Mouse (Mus musculus): Measurements from ENCODE around the gene Lgals3. TPM values are rescaled to one million over a fixed set of nuclear protein-coding genes. Genes with fewer than 3 reads are reported as not detected.

Gene Lgals3
- polyA plus RNA-seq, 1 experiment from 2014 or later: 13.7 TPM

DNA sequence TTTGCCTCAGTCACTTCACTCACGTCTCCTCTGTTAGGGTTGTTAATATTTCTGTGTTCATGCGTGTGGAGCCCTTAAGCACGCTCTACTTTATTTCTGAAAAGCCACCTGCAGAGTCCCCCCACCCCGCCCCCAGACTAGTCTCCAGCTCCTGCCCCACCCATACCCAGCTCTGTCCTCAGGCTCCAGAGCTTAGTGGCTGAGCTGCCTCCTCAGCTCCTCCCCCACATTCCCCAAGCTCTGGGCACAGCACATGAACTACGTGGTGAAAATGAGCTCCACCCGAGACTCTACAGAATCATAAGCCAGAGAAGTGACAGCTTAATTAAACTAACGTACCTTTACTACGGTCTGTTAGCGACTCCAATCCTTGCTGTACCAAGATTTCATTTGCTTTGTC, 38.4 kb downstream of the Lgals3 start:
- no peaks in the 10 kb centered on the region for H3K4me1 ChIP-seq
- H3K4me3 ChIP-seq: no peak overlapping the region
- no peak overlapping the region for H3K4me2 ChIP-seq
- H3K27me3 ChIP-seq (replicated peaks): no peaks in the 10 kb centered on the region
- H3K36me3 ChIP-seq: peaks cover 100% of the 10 kb centered on the region
- WGBS (ENCODE audit: insufficient replicate concordance): 82% methylated on average over 9 of the region's 9 CpGs
- H3K27ac ChIP-seq: no peak overlapping the region
- no peaks in the 10 kb centered on the region for H3K9me3 ChIP-seq (replicated peaks)
- ATAC-seq: no peak
- no peak overlapping the region for H3K9ac ChIP-seq

DNA sequence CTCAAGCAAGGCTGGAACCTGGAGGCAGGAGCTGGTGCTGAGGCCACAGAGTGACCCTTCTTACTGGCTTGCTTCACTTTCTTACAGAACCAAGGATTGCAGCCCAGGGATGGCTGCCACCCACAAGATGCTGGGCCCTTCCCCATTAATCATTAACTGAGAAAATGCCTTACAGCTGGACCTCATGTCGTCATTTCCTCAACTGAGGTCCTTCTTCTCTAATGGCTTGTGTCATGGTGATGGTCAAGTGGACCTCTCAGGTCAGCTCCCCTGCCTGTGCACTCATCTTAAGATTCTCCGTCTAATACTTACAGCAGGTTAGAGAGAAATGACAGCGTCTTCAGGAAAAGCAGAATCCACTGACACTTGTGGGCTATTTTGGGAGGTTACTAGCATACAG, 49.8 kb downstream of the Lgals3 start:
- peak overlapping the region; percentile 85 for H3K4me2 ChIP-seq
- H3K9me3 ChIP-seq (replicated peaks): no peaks in the 10 kb centered on the region
- peaks cover 34% of the 10 kb centered on the region for H3K4me1 ChIP-seq
- no peak for ATAC-seq
- peak overlapping the region; percentile 84 for H3K9ac ChIP-seq
- peak overlapping the region; percentile 84 for H3K27ac ChIP-seq
- WGBS (ENCODE audit: insufficient replicate concordance): 14% methylated on average over 3 of the region's 3 CpGs
- peak overlapping the region; percentile 74 for H3K4me3 ChIP-seq
- H3K36me3 ChIP-seq: peaks cover 42% of the 10 kb centered on the region
- H3K27me3 ChIP-seq (replicated peaks): no peaks in the 10 kb centered on the region

DNA sequence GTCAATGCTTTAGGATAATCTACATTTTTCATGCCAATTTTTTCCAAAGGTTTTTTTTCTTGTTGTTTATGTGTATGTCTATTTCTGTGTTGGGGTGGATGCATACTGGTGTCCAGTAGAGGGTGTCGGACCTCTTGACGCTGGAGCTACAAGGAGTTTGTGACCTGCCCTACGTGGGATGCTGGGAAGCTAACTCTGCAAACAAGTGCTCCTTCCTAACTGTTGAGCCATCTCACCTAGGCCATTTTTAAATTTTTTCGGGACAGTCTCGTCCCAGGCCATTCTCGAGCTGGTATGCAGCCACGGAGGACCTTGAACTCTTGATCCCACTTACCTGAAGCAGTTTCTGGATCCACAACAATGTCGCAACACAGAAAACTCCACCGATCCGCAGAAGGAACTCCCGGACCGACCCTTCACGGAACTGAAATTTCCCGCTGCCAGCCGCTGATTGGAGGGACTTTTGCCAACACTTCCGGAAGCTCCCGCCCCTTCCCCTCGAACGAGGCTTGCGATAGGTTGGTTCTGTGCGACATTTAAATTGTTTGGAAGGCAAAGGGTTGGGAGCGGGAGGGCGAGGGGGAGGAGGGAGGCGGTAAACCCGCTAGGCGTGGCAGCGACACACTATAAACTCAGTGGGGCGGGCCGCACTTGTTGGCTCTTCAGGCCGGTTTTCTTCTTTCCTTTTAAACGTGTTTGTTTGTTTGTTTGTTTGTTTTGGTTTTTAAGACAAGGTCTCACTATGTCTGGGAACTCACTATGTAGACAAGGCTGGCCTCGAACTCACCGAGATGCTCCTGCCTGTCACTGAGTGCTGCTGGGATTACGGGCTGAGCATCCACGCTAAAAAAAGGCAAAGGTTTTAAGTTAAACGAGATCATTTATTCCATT, 50.5 kb downstream of the Lgals3 start, which contains the start of gene Dlgap5:
Gene Dlgap5, minus strand, starts transcription at position 633 of the 891 bp plus-strand sequence.
- Histone ChIP-seq H3K4me1 (peaks cover 34% of the 10 kb centered on the region), H3K4me2 (peak within 1 kb of the TSS; percentile 85), H3K9me3 (replicated peaks) (no peaks in the 10 kb centered on the region), H3K9ac (peak within 1 kb of the TSS; percentile 84), H3K4me3 (peak within 1 kb of the TSS; percentile 74), H3K36me3 (peaks cover 36% of the 10 kb centered on the region), H3K27me3 (replicated peaks) (no peaks in the 10 kb centered on the region), H3K27ac (peak within 1 kb of the TSS; percentile 84)
- 2% methylated on average over 36 of the region's 36 CpGs for WGBS (ENCODE audit: insufficient replicate concordance)
- peak; percentile 98 for ATAC-seq

DNA sequence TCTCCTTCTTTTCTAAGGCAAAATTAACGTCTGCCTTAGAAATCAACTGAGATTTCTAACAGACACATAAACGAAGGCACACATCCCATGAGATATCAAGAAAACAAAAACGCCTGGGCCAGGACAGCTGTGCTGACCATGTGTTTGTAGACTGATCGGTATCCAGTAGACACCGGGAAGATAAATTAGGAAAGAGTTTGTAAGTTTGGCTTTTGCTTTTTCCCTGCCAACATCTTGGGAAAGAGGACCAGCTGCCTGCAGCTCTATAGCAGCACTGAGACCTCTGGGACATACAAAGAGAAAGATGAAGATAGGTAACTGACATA, 51.1 kb downstream of the Lgals3 start:
- WGBS (ENCODE audit: insufficient replicate concordance): 35% methylated on average over 5 of the region's 5 CpGs
- peak overlapping the region; percentile 85 for H3K4me2 ChIP-seq
- peak overlapping the region; percentile 84 for H3K9ac ChIP-seq
- H3K9me3 ChIP-seq (replicated peaks): no peaks in the 10 kb centered on the region
- H3K27ac ChIP-seq: peak overlapping the region; percentile 79
- peaks cover 30% of the 10 kb centered on the region for H3K36me3 ChIP-seq
- peaks cover 34% of the 10 kb centered on the region for H3K4me1 ChIP-seq
- no peaks in the 10 kb centered on the region for H3K27me3 ChIP-seq (replicated peaks)
- H3K4me3 ChIP-seq: peak overlapping the region; percentile 74
- no peak for ATAC-seq

DNA sequence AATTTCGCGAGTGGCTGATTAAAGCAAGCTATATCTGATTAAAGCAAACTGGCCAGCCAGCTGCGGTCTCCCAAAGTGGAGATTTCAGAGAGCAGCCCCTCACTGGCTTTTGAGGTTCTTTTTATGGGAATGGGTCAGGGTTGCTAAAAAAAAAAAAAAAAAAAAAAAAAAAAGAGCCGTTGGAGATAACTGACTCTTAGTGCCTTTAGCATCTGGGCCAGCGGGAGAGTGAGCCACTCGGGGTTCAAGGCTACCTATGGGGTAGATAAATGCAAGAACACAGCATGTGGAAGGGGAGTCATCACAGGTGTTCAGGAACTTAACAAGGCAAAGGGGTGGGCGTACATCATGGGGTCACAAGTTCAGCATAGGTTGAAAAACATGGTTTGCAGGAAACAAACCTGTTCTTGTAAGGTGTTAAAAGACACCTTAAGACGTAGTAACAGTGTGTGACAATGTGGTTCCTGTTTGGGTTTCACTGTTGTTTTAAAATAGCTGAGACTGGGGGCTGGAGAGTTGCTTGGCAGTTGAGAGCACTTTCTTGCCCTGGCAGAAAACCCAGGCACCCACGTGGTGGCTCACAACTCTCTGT, 51.6 kb downstream of the Lgals3 start:
- H3K9me3 ChIP-seq (replicated peaks): no peaks in the 10 kb centered on the region
- no peak for ATAC-seq
- peak overlapping the region; percentile 79; the same call in 1 of the 2 replicates for H3K27ac ChIP-seq
- H3K4me2 ChIP-seq: peak overlapping the region; percentile 85
- WGBS (ENCODE audit: insufficient replicate concordance): 66% methylated on average over 9 of the region's 9 CpGs
- H3K4me1 ChIP-seq: peaks cover 34% of the 10 kb centered on the region
- peaks cover 25% of the 10 kb centered on the region for H3K36me3 ChIP-seq
- H3K9ac ChIP-seq: peak overlapping the region; percentile 84
- no peaks in the 10 kb centered on the region for H3K27me3 ChIP-seq (replicated peaks)
- no peak overlapping the region for H3K4me3 ChIP-seq

DNA sequence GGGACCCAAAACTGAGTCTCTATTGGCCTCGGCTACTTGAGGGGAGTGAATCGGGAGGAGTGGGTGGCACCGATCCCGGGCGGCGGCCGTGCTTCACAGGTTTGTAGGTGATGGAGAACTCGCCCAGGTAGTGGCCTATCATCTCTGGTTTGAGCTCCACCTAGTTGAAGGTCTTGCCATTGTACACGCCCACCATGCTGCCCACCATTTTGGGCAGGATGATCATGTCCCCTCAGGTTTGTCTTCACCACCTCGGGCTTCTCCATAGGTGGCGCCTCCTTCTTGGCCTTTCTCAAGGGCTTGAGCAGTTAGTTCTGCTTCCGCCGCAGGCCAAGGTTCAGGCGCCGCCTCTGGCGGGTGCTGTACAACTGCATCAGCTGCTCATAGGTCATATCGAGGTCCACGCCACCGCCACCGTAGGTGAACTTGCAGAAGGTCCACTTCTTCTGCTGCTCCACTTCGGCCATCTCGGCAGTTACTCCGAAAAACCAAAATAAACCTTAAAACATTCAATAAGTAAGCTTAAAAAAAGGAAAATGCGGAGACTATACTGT, 52.2 kb downstream of the Lgals3 start:
- no peak overlapping the region for H3K27ac ChIP-seq
- no peak overlapping the region for H3K4me2 ChIP-seq
- H3K4me1 ChIP-seq: peaks cover 34% of the 10 kb centered on the region
- WGBS (ENCODE audit: insufficient replicate concordance): 84% methylated on average over 24 of the region's 24 CpGs
- H3K27me3 ChIP-seq (replicated peaks): no peaks in the 10 kb centered on the region
- no peak overlapping the region for H3K9ac ChIP-seq
- ATAC-seq: no peak
- no peak overlapping the region for H3K4me3 ChIP-seq
- peaks cover 18% of the 10 kb centered on the region for H3K36me3 ChIP-seq
- no peaks in the 10 kb centered on the region for H3K9me3 ChIP-seq (replicated peaks)

DNA sequence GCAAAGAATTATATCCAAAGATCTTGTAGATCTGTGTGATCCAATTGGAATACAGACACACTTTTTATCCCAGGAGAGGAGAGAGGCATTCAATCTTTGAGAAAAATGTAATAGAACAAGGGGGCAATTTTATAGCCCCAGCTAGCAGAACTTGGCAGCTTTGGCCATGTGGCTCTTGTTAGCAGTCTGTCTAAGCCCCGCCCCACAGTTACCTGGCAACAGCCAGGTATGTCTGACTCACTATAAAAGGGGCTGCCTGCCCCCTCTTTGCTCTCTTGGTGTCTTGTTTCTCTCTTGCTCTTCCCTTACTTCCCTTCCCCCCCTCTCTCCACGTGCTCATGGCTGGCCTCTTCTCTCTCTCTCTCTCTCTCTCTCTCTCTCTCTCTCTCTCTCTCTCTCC, 54.1 kb downstream of the Lgals3 start:
- 32% methylated on average over 2 of the region's 2 CpGs for WGBS (ENCODE audit: insufficient replicate concordance)
- H3K4me2 ChIP-seq: no peak overlapping the region
- no peaks in the 10 kb centered on the region for H3K36me3 ChIP-seq
- H3K4me3 ChIP-seq: no peak overlapping the region
- no peak overlapping the region for H3K27ac ChIP-seq
- peaks cover 21% of the 10 kb centered on the region for H3K4me1 ChIP-seq
- no peaks in the 10 kb centered on the region for H3K27me3 ChIP-seq (replicated peaks)
- no peak overlapping the region for H3K9ac ChIP-seq
- ATAC-seq: no peak
- no peaks in the 10 kb centered on the region for H3K9me3 ChIP-seq (replicated peaks)

DNA sequence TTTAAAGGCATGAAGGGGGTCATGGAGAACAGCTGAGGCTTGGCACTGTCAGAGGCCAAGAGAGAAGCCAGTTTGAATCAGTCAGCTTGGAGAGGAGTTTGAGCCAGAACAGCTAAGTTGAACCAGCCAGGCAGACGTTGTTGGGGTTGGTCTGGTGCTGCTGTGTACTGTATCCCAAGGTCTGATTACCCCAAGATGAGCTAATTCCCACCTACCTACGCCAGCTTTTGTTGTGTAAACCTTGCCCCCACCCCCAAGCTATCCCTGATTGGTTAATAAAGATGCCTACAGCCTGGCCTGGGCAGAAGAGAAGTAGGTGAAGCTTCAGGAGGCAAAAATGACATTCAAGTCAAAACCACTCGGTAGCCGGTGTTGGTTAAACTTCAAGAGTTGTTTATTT, 54.9 kb downstream of the Lgals3 start:
- ATAC-seq: no peak
- 53% methylated on average over 4 of the region's 4 CpGs for WGBS (ENCODE audit: insufficient replicate concordance)

DNA sequence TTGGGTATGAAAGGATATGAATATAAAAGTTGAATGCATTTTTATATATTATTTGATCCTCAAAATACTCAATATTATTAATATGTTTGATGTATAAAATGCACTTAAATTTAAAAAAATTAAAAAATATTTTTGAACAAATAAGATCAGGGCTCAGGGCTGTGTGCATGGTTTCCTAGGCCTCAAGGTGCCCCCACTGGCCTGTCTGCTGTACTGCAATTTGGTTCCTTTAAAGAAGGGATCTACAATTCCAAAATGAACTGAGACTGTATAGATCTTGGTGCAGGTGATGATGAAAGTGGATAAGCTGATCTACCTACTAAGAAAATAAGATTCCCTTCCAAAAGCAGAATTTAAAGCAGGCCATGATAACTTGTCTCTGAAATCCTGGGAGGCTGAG, 65.4 kb downstream of the Lgals3 start:
- no peak for ATAC-seq
- Histone ChIP-seq H3K9ac (no peak overlapping the region), H3K4me3 (no peak overlapping the region), H3K27ac (no peak overlapping the region), H3K27me3 (replicated peaks) (no peaks in the 10 kb centered on the region), H3K4me2 (no peak overlapping the region), H3K36me3 (no peaks in the 10 kb centered on the region), H3K4me1 (no peaks in the 10 kb centered on the region), H3K9me3 (replicated peaks) (no peaks in the 10 kb centered on the region)

More for the DNA sequence above, 54.9 kb downstream of the Lgals3 start:
- H3K36me3 ChIP-seq: no peaks in the 10 kb centered on the region
- no peak overlapping the region for H3K9ac ChIP-seq
- no peak overlapping the region for H3K4me3 ChIP-seq
- no peak overlapping the region for H3K4me2 ChIP-seq
- no peaks in the 10 kb centered on the region for H3K9me3 ChIP-seq (replicated peaks)
- no peak overlapping the region for H3K27ac ChIP-seq
- peaks cover 12% of the 10 kb centered on the region for H3K4me1 ChIP-seq
- no peaks in the 10 kb centered on the region for H3K27me3 ChIP-seq (replicated peaks)

Other genes starting within 250 kb of the Lgals3 start
- gene Gch1, start 178.3 kb upstream of the Lgals3 start, polyA plus RNA-seq (2016; fragmentation: Nextera tagmentation; extraction: Ambion mirVana): 3.4 and 3.7 TPM in 2 replicates
- 58.1 and 58.9 TPM in 2 replicates for gene Wdhd1, start 90.9 kb upstream of the Lgals3 start, polyA plus RNA-seq (2016; fragmentation: Nextera tagmentation; extraction: Ambion mirVana)
- gene Socs4, start 90.8 kb upstream of the Lgals3 start, polyA plus RNA-seq (2016; fragmentation: Nextera tagmentation; extraction: Ambion mirVana): 3.0 and 4.3 TPM in 2 replicates
- 45.1 and 49.6 TPM in 2 replicates for gene Mapk1ip1l, start 69.5 kb upstream of the Lgals3 start, polyA plus RNA-seq (2016; fragmentation: Nextera tagmentation; extraction: Ambion mirVana)
- 68.0 and 73.9 TPM in 2 replicates for gene Dlgap5, start 50.7 kb downstream of the Lgals3 start, polyA plus RNA-seq (2016; fragmentation: Nextera tagmentation; extraction: Ambion mirVana)
- 36.4 and 38.0 TPM in 2 replicates for gene Fbxo34, start 82.7 kb downstream of the Lgals3 start, polyA plus RNA-seq (2016; fragmentation: Nextera tagmentation; extraction: Ambion mirVana)
- gene Atg14, start 202.9 kb downstream of the Lgals3 start, polyA plus RNA-seq (2016; fragmentation: Nextera tagmentation; extraction: Ambion mirVana): 7.6 and 8.0 TPM in 2 replicates

All from liver, embryonic 12.5 days (tissue).